Mouse (Mus musculus) lung, embryonic 14.5 days (tissue): ENCODE data around the gene Ap5s1. TPM values are rescaled to one million over a fixed set of nuclear protein-coding genes. Genes with fewer than 3 reads are reported as not detected.

Experiments
- ATAC-seq: fragments of 200-750 bp; cut with Nextera tagmentation; 2 replicates; pipeline ENCODE4 v1.8.0; 2017; ENCODE audit warnings: mild to moderate bottlenecking, moderate TSS enrichment, moderate library complexity; ENCODE audit not compliant: insufficient read depth
- DNase-seq: peaks from one replicate; pipeline ENCODE4 v3.0.0-alpha.2; 2015
- H3K27ac ChIP-seq: fragments of 300-500 bp; sonication (generic); 2 replicates; pipeline ENCODE4 v1.5.1; 2014; ENCODE audit warnings: low read depth, mild to moderate bottlenecking, moderate library complexity
- H3K27me3 ChIP-seq: fragments of 300-500 bp; sonication (generic); 2 replicates; pipeline ENCODE4 v1.6.1; 2014; ENCODE audit warnings: low read length, control low read depth; ENCODE audit not compliant: insufficient read depth
- H3K36me3 ChIP-seq: fragments of 300-500 bp; sonication (generic); 2 replicates; pipeline ENCODE4 v1.6.1; 2014; ENCODE audit warnings: control low read depth; ENCODE audit not compliant: insufficient read depth
- H3K4me1 ChIP-seq: fragments of 300-500 bp; sonication (generic); 2 replicates; pipeline ENCODE4 v1.6.1; 2014; ENCODE audit warnings: antibody characterized with exemption, control low read depth; ENCODE audit not compliant: insufficient read depth
- H3K4me2 ChIP-seq: fragments of 300-500 bp; sonication (generic); 2 replicates; pipeline ENCODE4 v1.6.1; 2014; ENCODE audit warnings: mild to moderate bottlenecking
- H3K4me3 ChIP-seq: fragments of 300-500 bp; sonication (generic); 2 replicates; pipeline ENCODE4 v1.5.1; 2014; ENCODE audit warnings: low read depth, low read length
- H3K9ac ChIP-seq: fragments of 300-500 bp; sonication (generic); 2 replicates; pipeline ENCODE4 v1.6.1; 2014
- H3K9me3 ChIP-seq: fragments of 300-500 bp; sonication (generic); 2 replicates; pipeline ENCODE4 v1.6.1; 2016; ENCODE audit warnings: low read depth, low read length, control low read depth
- CTCF ChIP-seq: IDR thresholded peaks from 2 replicates; pipeline ENCODE4 v1.5.1; 2016; ENCODE audit warnings: antibody characterized with exemption, low read depth
- WGBS: fragments of 180-500 bp; shearing (Covaris S2); extraction: QIAGEN DNeasy Blood & Tissue Kit; methylation state at CpG from one replicate; pipeline ENCODE4 v1.1.7; 2014; 5-methylcytosine and 5-hydroxymethylcytosine counted together
- polyA plus RNA-seq: library from polyadenylated mRNA; unstranded; fragments of >200 nt; fragmentation: Nextera tagmentation; extraction: Ambion mirVana; gene quantifications from 2 replicates; pipeline ENCODE4 v1.2.1, GENCODE M21; 2014

The Ap5s1 gene
- polyA plus RNA-seq, 1 experiment from 2014 or later, result 24.5 TPM

GRCm38 (mm10) chr2:131233307-131234126, 26.6 kb downstream of the Ap5s1 start, which contains the start of gene Mavs:
Mavs (plus strand) TSS chr2:131234063.
- peak; percentile 100 for ATAC-seq
- H3K4me3 ChIP-seq, result peak within 1 kb of the TSS; percentile 59
- peak within 1 kb of the TSS; percentile 71 for H3K27ac ChIP-seq
- peaks cover under 1% of the 10 kb centered on the region; the same call in 1 of the 2 replicates for H3K36me3 ChIP-seq
- H3K9me3 ChIP-seq, result no peaks in the 10 kb centered on the region
- H3K27me3 ChIP-seq, result no peaks in the 10 kb centered on the region
- TF ChIP-seq CTCF, result no peak
- H3K4me2 ChIP-seq, result peak within 1 kb of the TSS; percentile 95
- H3K9ac ChIP-seq, result peak within 1 kb of the TSS; percentile 72
- H3K4me1 ChIP-seq, result peaks cover 12% of the 10 kb centered on the region; the same call in 1 of the 2 replicates
- DNase-seq, result peak; percentile 97
- WGBS, result 11% methylated on average over 29 of the region's 29 CpGs

GRCm38 (mm10) chr2:131234127-131234650, 27.3 kb downstream of the Ap5s1 start:
- peak overlapping the region; percentile 71 for H3K27ac ChIP-seq
- peak overlapping the region; percentile 95 for H3K4me2 ChIP-seq
- H3K36me3 ChIP-seq, result peaks cover 7% of the 10 kb centered on the region; the same call in 1 of the 2 replicates
- H3K9me3 ChIP-seq, result no peaks in the 10 kb centered on the region
- H3K27me3 ChIP-seq, result no peaks in the 10 kb centered on the region
- WGBS, result 9% methylated on average over 28 of the region's 28 CpGs
- peak overlapping the region; percentile 72 for H3K9ac ChIP-seq
- TF ChIP-seq CTCF, result no peak
- peak overlapping the region; percentile 59 for H3K4me3 ChIP-seq
- ATAC-seq (peak; percentile 44), DNase-seq (no peak)
- H3K4me1 ChIP-seq, result peaks cover 12% of the 10 kb centered on the region; the same call in 1 of the 2 replicates

- H3K4me2 ChIP-seq, result peak overlapping the region; percentile 95
- ATAC-seq (no peak), DNase-seq (no peak)
- peaks cover 14% of the 10 kb centered on the region; the same call in 1 of the 2 replicates for H3K36me3 ChIP-seq
- H3K9ac ChIP-seq, result peak overlapping the region; percentile 72
- WGBS, result 64% methylated on average over 7 of the region's 7 CpGs
- H3K27me3 ChIP-seq, result no peaks in the 10 kb centered on the region
- H3K27ac ChIP-seq, result no peak overlapping the region
- no peak for TF ChIP-seq CTCF
- H3K9me3 ChIP-seq, result no peaks in the 10 kb centered on the region
- H3K4me1 ChIP-seq, result peaks cover 12% of the 10 kb centered on the region; the same call in 1 of the 2 replicates
- peak overlapping the region; percentile 59 for H3K4me3 ChIP-seq
These were observed 28.2 kb downstream of the Ap5s1 start for GRCm38 (mm10) chr2:131234970-131235635.

GRCm38 (mm10) chr2:131242180-131242579, 35.3 kb downstream of the Ap5s1 start:
- Histone ChIP-seq H3K36me3 (peaks cover 75% of the 10 kb centered on the region), H3K4me3 (no peak overlapping the region), H3K27ac (no peak overlapping the region), H3K9ac (no peak overlapping the region), H3K4me2 (no peak overlapping the region), H3K4me1 (no peaks in the 10 kb centered on the region), H3K27me3 (no peaks in the 10 kb centered on the region), H3K9me3 (no peaks in the 10 kb centered on the region)
- ATAC-seq (no peak), DNase-seq (no peak)
- TF ChIP-seq CTCF, result no peak

GRCm38 (mm10) chr2:131242929-131243328, 36.1 kb downstream of the Ap5s1 start:
- no peak overlapping the region for H3K9ac ChIP-seq
- 84% methylated on average over 7 of the region's 7 CpGs for WGBS
- no peaks in the 10 kb centered on the region for H3K9me3 ChIP-seq
- no peak overlapping the region for H3K4me3 ChIP-seq
- TF ChIP-seq CTCF, result no peak
- no peak overlapping the region for H3K27ac ChIP-seq
- ATAC-seq, result no peak
- no peak overlapping the region for H3K4me2 ChIP-seq
- H3K36me3 ChIP-seq, result peaks cover 82% of the 10 kb centered on the region
- DNase-seq, result no peak
- H3K4me1 ChIP-seq, result no peaks in the 10 kb centered on the region
- H3K27me3 ChIP-seq, result no peaks in the 10 kb centered on the region

GRCm38 (mm10) chr2:131253681-131254328, 46.9 kb downstream of the Ap5s1 start:
- peak overlapping the region; percentile 10 for H3K27ac ChIP-seq
- DNase-seq, result peak; percentile 87
- H3K9ac ChIP-seq, result no peak overlapping the region
- WGBS, result 14% methylated on average over 7 of the region's 7 CpGs
- no peaks in the 10 kb centered on the region for H3K9me3 ChIP-seq
- H3K27me3 ChIP-seq, result no peaks in the 10 kb centered on the region
- ATAC-seq, result peak; percentile 88
- peak overlapping the region; percentile 18; the same call in 1 of the 2 replicates for H3K4me2 ChIP-seq
- no peak overlapping the region for H3K4me3 ChIP-seq
- TF ChIP-seq CTCF, result peak; percentile 87
- H3K4me1 ChIP-seq, result no peaks in the 10 kb centered on the region
- H3K36me3 ChIP-seq, result no peaks in the 10 kb centered on the region
